Mouse (Mus musculus) neural tube, embryonic 11.5 days (tissue): ENCODE measurements around the gene Coro7. TPM values are rescaled to one million over a fixed set of nuclear protein-coding genes. Genes with fewer than 3 reads are reported as not detected.

Source experiments
- polyA plus RNA-seq: library from polyadenylated mRNA; unstranded; fragments of >200 nt; fragmentation: Nextera tagmentation; extraction: Ambion mirVana; gene quantifications from 2 replicates; pipeline ENCODE4 v1.2.1, GENCODE M21; 2014

Gene Coro7
- polyA plus RNA-seq, 1 experiment from 2014 or later = 24.8 TPM

Other genes starting within 250 kb of the Coro7 start
- 31.1 and 35.7 TPM in 2 replicates for gene Srl, start 138.0 kb downstream of the Coro7 start, polyA plus RNA-seq
- gene Tfap4, start 119.9 kb downstream of the Coro7 start, polyA plus RNA-seq = 16.1 and 17.8 TPM in 2 replicates
- 32.4 and 37.0 TPM in 2 replicates for gene Glis2, start 85.1 kb downstream of the Coro7 start, polyA plus RNA-seq
- gene Pam16, start 54.8 kb downstream of the Coro7 start, polyA plus RNA-seq = 94.3 and 108 TPM in 2 replicates
- gene Vasn, start 39.8 kb downstream of the Coro7 start, polyA plus RNA-seq = 10.5 and 11.1 TPM in 2 replicates
- 54.2 and 56.6 TPM in 2 replicates for gene Dnaja3, start 39.8 kb downstream of the Coro7 start, polyA plus RNA-seq
- gene Nmral1, start 39.6 kb upstream of the Coro7 start, polyA plus RNA-seq = 156 and 159 TPM in 2 replicates
- gene Hmox2, start 46.6 kb upstream of the Coro7 start, polyA plus RNA-seq = 91.7 and 103 TPM in 2 replicates
- gene Cdip1, start 110.5 kb upstream of the Coro7 start, polyA plus RNA-seq = 102 and 104 TPM in 2 replicates
- 0.20 and 0.38 TPM in 2 replicates for gene 4930562C15Rik, start 155.6 kb upstream of the Coro7 start, polyA plus RNA-seq
- 35.3 and 38.4 TPM in 2 replicates for gene Ubald1, start 200.5 kb upstream of the Coro7 start, polyA plus RNA-seq
- gene Mgrn1, start 206.5 kb upstream of the Coro7 start, polyA plus RNA-seq = 81.6 and 85.5 TPM in 2 replicates